Mouse (Mus musculus): ENCODE measurements around the gene Sgpl1.
A peak's percentile ranks its signal among the peaks of the same experiment; 100 is the strongest.

The Sgpl1 gene

GRCm38 (mm10) chr10:61147157-61148040 lies at the start of gene Sgpl1:
Gene Sgpl1 (minus strand): TSS chr10:61147703.
- peak; percentile 88 for ATAC-seq (ENCODE audit: low TSS enrichment)

GRCm38 (mm10) chr10:61195718-61196291 lies 48.3 kb upstream of the Sgpl1 start:
- no peak for ATAC-seq (ENCODE audit: low TSS enrichment)

GRCm38 (mm10) chr10:61195216-61195615 lies 47.7 kb upstream of the Sgpl1 start:
- no peak for ATAC-seq (ENCODE audit: low TSS enrichment)

GRCm38 (mm10) chr10:61194611-61195010 lies 47.1 kb upstream of the Sgpl1 start:
- ATAC-seq (ENCODE audit: low TSS enrichment): no peak

- no peak for ATAC-seq (ENCODE audit: low TSS enrichment)
Observed at GRCm38 (mm10) chr10:61188010-61188409, 40.5 kb upstream of the Sgpl1 start.

GRCm38 (mm10) chr10:61187001-61187400 lies 39.5 kb upstream of the Sgpl1 start:
- ATAC-seq (ENCODE audit: low TSS enrichment): no peak

- ATAC-seq (ENCODE audit: low TSS enrichment): no peak
Observed at GRCm38 (mm10) chr10:61179927-61180326, 32.4 kb upstream of the Sgpl1 start.

- ATAC-seq (ENCODE audit: low TSS enrichment): no peak
Observed at GRCm38 (mm10) chr10:61178687-61179086, 31.2 kb upstream of the Sgpl1 start.

GRCm38 (mm10) chr10:61177751-61178150 lies 30.2 kb upstream of the Sgpl1 start:
- no peak for ATAC-seq (ENCODE audit: low TSS enrichment)

- ATAC-seq (ENCODE audit: low TSS enrichment): no peak
Observed at GRCm38 (mm10) chr10:61176221-61176790, 28.8 kb upstream of the Sgpl1 start.

GRCm38 (mm10) chr10:61175442-61176204 lies 28.1 kb upstream of the Sgpl1 start:
- ATAC-seq (ENCODE audit: low TSS enrichment): peak; percentile 95

- ATAC-seq (ENCODE audit: low TSS enrichment): no peak
Observed at GRCm38 (mm10) chr10:61174711-61175441, 27.4 kb upstream of the Sgpl1 start.

GRCm38 (mm10) chr10:61172496-61172895 lies 25.0 kb upstream of the Sgpl1 start:
- no peak for ATAC-seq (ENCODE audit: low TSS enrichment)

GRCm38 (mm10) chr10:61171654-61172053 lies 24.2 kb upstream of the Sgpl1 start, which contains the start of gene Tbata:
Gene Tbata (plus strand): TSS chr10:61171954.
- ATAC-seq (ENCODE audit: low TSS enrichment): no peak

GRCm38 (mm10) chr10:61168393-61168792 lies 20.9 kb upstream of the Sgpl1 start:
- no peak for ATAC-seq (ENCODE audit: low TSS enrichment)

- peak; percentile 16; the same call in 1 of the 2 replicates for ATAC-seq (ENCODE audit: low TSS enrichment)
Observed at GRCm38 (mm10) chr10:61167333-61168096, 20.0 kb upstream of the Sgpl1 start.

- ATAC-seq (ENCODE audit: low TSS enrichment): no peak
Observed at GRCm38 (mm10) chr10:61162366-61162765, 14.9 kb upstream of the Sgpl1 start.

- no peak for ATAC-seq (ENCODE audit: low TSS enrichment)
Observed at GRCm38 (mm10) chr10:61160671-61161070, 13.2 kb upstream of the Sgpl1 start.

- no peak for ATAC-seq (ENCODE audit: low TSS enrichment)
Observed at GRCm38 (mm10) chr10:61160089-61160488, 12.6 kb upstream of the Sgpl1 start.

- no peak for ATAC-seq (ENCODE audit: low TSS enrichment)
Observed at GRCm38 (mm10) chr10:61158594-61158993, 11.1 kb upstream of the Sgpl1 start.

- no peak for ATAC-seq (ENCODE audit: low TSS enrichment)
Observed at GRCm38 (mm10) chr10:61156453-61156852, 8.9 kb upstream of the Sgpl1 start.

Measured in frontal cortex, adult (tissue).